Mouse (Mus musculus) gastrocnemius, adult 8-10 months (tissue): Measurements from ENCODE around the gene Abtb1. TPM values are rescaled to one million over a fixed set of nuclear protein-coding genes. Genes with fewer than 3 reads are reported as not detected.

Experiments used
- DNase-seq, 2 experiments: peaks; one replicate each; pipeline ENCODE4 v3.0.0; 2022; ENCODE audit warnings: low spot score in 2 of 2
- total RNA-seq, 4 experiments: library from RNA; stranded (reverse); gene quantifications; 2 replicates each; pipeline ENCODE4 v1.2.4; 2022

Gene Abtb1
- 10 to 100 TPM; 21.1 to 25.9 (median 22.0) TPM for total RNA-seq

GRCm38 (mm10) chr6:88841781-88842689, at the start of gene Abtb1:
Gene Abtb1, minus strand, starts transcription at chr6:88841984.
- DNase-seq, result peak; percentile 100

GRCm38 (mm10) chr6:88890832-88891231, 49.0 kb upstream of the Abtb1 start:
- DNase-seq, result no peak

GRCm38 (mm10) chr6:88889410-88890042, 47.7 kb upstream of the Abtb1 start:
- no peak for DNase-seq

- DNase-seq, result no peak
Observed at GRCm38 (mm10) chr6:88886417-88886967, 44.7 kb upstream of the Abtb1 start.

- no peak for DNase-seq
Observed at GRCm38 (mm10) chr6:88885644-88886416, 44.0 kb upstream of the Abtb1 start.

GRCm38 (mm10) chr6:88884690-88885089, 42.9 kb upstream of the Abtb1 start:
- no peak for DNase-seq

- no peak for DNase-seq
Observed at GRCm38 (mm10) chr6:88884195-88884594, 42.4 kb upstream of the Abtb1 start.

- DNase-seq, result no peak
Observed at GRCm38 (mm10) chr6:88881334-88881733, 39.5 kb upstream of the Abtb1 start.

GRCm38 (mm10) chr6:88879471-88879870, 37.7 kb upstream of the Abtb1 start:
- no peak for DNase-seq

GRCm38 (mm10) chr6:88874868-88875508, 33.2 kb upstream of the Abtb1 start, which contains the start of gene Podxl2:
Gene Podxl2, minus strand, starts transcription at chr6:88875044.
- DNase-seq, result peak; percentile 63 to 72

- DNase-seq, result no peak
Observed at GRCm38 (mm10) chr6:88873965-88874867, 32.4 kb upstream of the Abtb1 start.

GRCm38 (mm10) chr6:88872811-88873210, 31.0 kb upstream of the Abtb1 start:
- no peak for DNase-seq

GRCm38 (mm10) chr6:88871546-88871945, 29.8 kb upstream of the Abtb1 start:
- DNase-seq, result no peak

GRCm38 (mm10) chr6:88870594-88870993, 28.8 kb upstream of the Abtb1 start:
- DNase-seq, result no peak

GRCm38 (mm10) chr6:88869459-88869858, 27.7 kb upstream of the Abtb1 start:
- DNase-seq, result no peak

- DNase-seq, result no peak
Observed at GRCm38 (mm10) chr6:88865704-88866103, 23.9 kb upstream of the Abtb1 start.

GRCm38 (mm10) chr6:88860914-88861313, 19.1 kb upstream of the Abtb1 start:
- no peak for DNase-seq

GRCm38 (mm10) chr6:88858341-88858740, 16.6 kb upstream of the Abtb1 start:
- DNase-seq, result peak in 1 of 2 experiments; percentile 47

- DNase-seq, result no peak
Observed at GRCm38 (mm10) chr6:88857830-88858229, 16.0 kb upstream of the Abtb1 start.

- peak; percentile 60 to 79 for DNase-seq
Observed at GRCm38 (mm10) chr6:88857249-88857648, 15.5 kb upstream of the Abtb1 start.
